Mouse (Mus musculus): ENCODE data around the gene Rps7. TPM values are rescaled to one million over a fixed set of nuclear protein-coding genes. Genes with fewer than 3 reads are reported as not detected.

The Rps7 gene
- polyA plus RNA-seq, 1 experiment = 1,359 TPM

GRCm38 (mm10) chr12:28622167-28622532, 13.6 kb downstream of the Rps7 start:
- no peak overlapping the region for H3K4me3 ChIP-seq (ENCODE audit: insufficient read depth, low read length)
- TF ChIP-seq POLR2A (IDR thresholded peaks at IDR 0.05; ENCODE audit: low read depth, low read length) (no peak), CTCF (IDR thresholded peaks at IDR 0.05; ENCODE audit: borderline replicate concordance, insufficient read depth, low read length) (no peak)
- no peaks in the 10 kb centered on the region for H3K4me1 ChIP-seq (ENCODE audit: control insufficient read depth, insufficient read depth, low read length)
- H3K27ac ChIP-seq (ENCODE audit: insufficient read depth, low read length) = no peak overlapping the region

GRCm38 (mm10) chr12:28621451-28622166, 14.1 kb downstream of the Rps7 start:
- TF ChIP-seq POLR2A (IDR thresholded peaks at IDR 0.05; ENCODE audit: low read depth, low read length) (no peak), CTCF (IDR thresholded peaks at IDR 0.05; ENCODE audit: borderline replicate concordance, insufficient read depth, low read length) (no peak)
- Histone ChIP-seq H3K27ac (ENCODE audit: insufficient read depth, low read length) (no peak overlapping the region), H3K4me3 (ENCODE audit: insufficient read depth, low read length) (no peak overlapping the region), H3K4me1 (ENCODE audit: control insufficient read depth, insufficient read depth, low read length) (no peaks in the 10 kb centered on the region)

- Histone ChIP-seq H3K4me1 (ENCODE audit: control insufficient read depth, insufficient read depth, low read length) (no peaks in the 10 kb centered on the region), H3K4me3 (ENCODE audit: insufficient read depth, low read length) (no peak overlapping the region), H3K27ac (ENCODE audit: insufficient read depth, low read length) (no peak overlapping the region)
- TF ChIP-seq CTCF (IDR thresholded peaks at IDR 0.05; ENCODE audit: borderline replicate concordance, insufficient read depth, low read length) (no peak), POLR2A (IDR thresholded peaks at IDR 0.05; ENCODE audit: low read depth, low read length) (no peak)
Observed at GRCm38 (mm10) chr12:28617297-28617696, 18.5 kb downstream of the Rps7 start.

- TF ChIP-seq CTCF (IDR thresholded peaks at IDR 0.05; ENCODE audit: borderline replicate concordance, insufficient read depth, low read length) (no peak), POLR2A (IDR thresholded peaks at IDR 0.05; ENCODE audit: low read depth, low read length) (no peak)
Observed at GRCm38 (mm10) chr12:28614401-28614800, 21.4 kb downstream of the Rps7 start.

GRCm38 (mm10) chr12:28612391-28612790, 23.4 kb downstream of the Rps7 start:
- H3K27ac ChIP-seq (ENCODE audit: insufficient read depth, low read length) = no peak overlapping the region
- no peak overlapping the region for H3K4me3 ChIP-seq (ENCODE audit: insufficient read depth, low read length)
- H3K4me1 ChIP-seq (ENCODE audit: control insufficient read depth, insufficient read depth, low read length) = no peaks in the 10 kb centered on the region
- TF ChIP-seq CTCF (IDR thresholded peaks at IDR 0.05; ENCODE audit: borderline replicate concordance, insufficient read depth, low read length) = no peak
- no peak for TF ChIP-seq POLR2A (IDR thresholded peaks at IDR 0.05; ENCODE audit: low read depth, low read length)

More at GRCm38 (mm10) chr12:28614401-28614800, 21.4 kb downstream of the Rps7 start:
- Histone ChIP-seq H3K4me1 (ENCODE audit: control insufficient read depth, insufficient read depth, low read length) (no peaks in the 10 kb centered on the region), H3K4me3 (ENCODE audit: insufficient read depth, low read length) (no peak overlapping the region), H3K27ac (ENCODE audit: insufficient read depth, low read length) (no peak overlapping the region)

- no peak overlapping the region for H3K4me3 ChIP-seq (ENCODE audit: insufficient read depth, low read length)
- H3K27ac ChIP-seq (ENCODE audit: insufficient read depth, low read length) = no peak overlapping the region
- TF ChIP-seq CTCF (IDR thresholded peaks at IDR 0.05; ENCODE audit: borderline replicate concordance, insufficient read depth, low read length) (no peak), POLR2A (IDR thresholded peaks at IDR 0.05; ENCODE audit: low read depth, low read length) (no peak)
- no peaks in the 10 kb centered on the region for H3K4me1 ChIP-seq (ENCODE audit: control insufficient read depth, insufficient read depth, low read length)
Observed at GRCm38 (mm10) chr12:28607546-28608305, 28.0 kb downstream of the Rps7 start.

- Histone ChIP-seq H3K4me1 (ENCODE audit: control insufficient read depth, insufficient read depth, low read length) (no peaks in the 10 kb centered on the region), H3K27ac (ENCODE audit: insufficient read depth, low read length) (no peak overlapping the region), H3K4me3 (ENCODE audit: insufficient read depth, low read length) (no peak overlapping the region)
- TF ChIP-seq POLR2A (IDR thresholded peaks at IDR 0.05; ENCODE audit: low read depth, low read length) (no peak), CTCF (IDR thresholded peaks at IDR 0.05; ENCODE audit: borderline replicate concordance, insufficient read depth, low read length) (no peak)
Observed at GRCm38 (mm10) chr12:28603494-28603893, 32.3 kb downstream of the Rps7 start.

GRCm38 (mm10) chr12:28602259-28602658, 33.5 kb downstream of the Rps7 start:
- TF ChIP-seq POLR2A (IDR thresholded peaks at IDR 0.05; ENCODE audit: low read depth, low read length) = no peak
- TF ChIP-seq CTCF (IDR thresholded peaks at IDR 0.05; ENCODE audit: borderline replicate concordance, insufficient read depth, low read length) = no peak
- H3K4me1 ChIP-seq (ENCODE audit: control insufficient read depth, insufficient read depth, low read length) = no peaks in the 10 kb centered on the region
- H3K4me3 ChIP-seq (ENCODE audit: insufficient read depth, low read length) = no peak overlapping the region
- no peak overlapping the region for H3K27ac ChIP-seq (ENCODE audit: insufficient read depth, low read length)

- Histone ChIP-seq H3K4me3 (ENCODE audit: insufficient read depth, low read length) (no peak overlapping the region), H3K4me1 (ENCODE audit: control insufficient read depth, insufficient read depth, low read length) (no peaks in the 10 kb centered on the region), H3K27ac (ENCODE audit: insufficient read depth, low read length) (no peak overlapping the region)
- TF ChIP-seq CTCF (IDR thresholded peaks at IDR 0.05; ENCODE audit: borderline replicate concordance, insufficient read depth, low read length) = no peak
- no peak for TF ChIP-seq POLR2A (IDR thresholded peaks at IDR 0.05; ENCODE audit: low read depth, low read length)
Observed at GRCm38 (mm10) chr12:28598526-28598991, 37.2 kb downstream of the Rps7 start.

- H3K4me1 ChIP-seq (ENCODE audit: control insufficient read depth, insufficient read depth, low read length) = no peaks in the 10 kb centered on the region
- H3K4me3 ChIP-seq (ENCODE audit: insufficient read depth, low read length) = no peak overlapping the region
- TF ChIP-seq CTCF (IDR thresholded peaks at IDR 0.05; ENCODE audit: borderline replicate concordance, insufficient read depth, low read length) (no peak), POLR2A (IDR thresholded peaks at IDR 0.05; ENCODE audit: low read depth, low read length) (no peak)
- no peak overlapping the region for H3K27ac ChIP-seq (ENCODE audit: insufficient read depth, low read length)
Observed at GRCm38 (mm10) chr12:28598110-28598509, 37.6 kb downstream of the Rps7 start.

Data from embryonic fibroblast, embryonic 13.5 days (primary cell).